Comparison of ENCODE assay signal across 29 mouse cellular contexts in genomic region chr3:37761741-37762140, GRCm38 (mm10).
"Had no signal": no experiment of that assay in that cellular context is flagged by ENCODE, and none has a peak within 500 bp of the region (broad histone marks: within the 10 kb centered on the region; RNA-seq: fewer than 3 reads in every experiment).

No protein-coding gene starts in this region.

- H3K4me2 ChIP-seq: limb, embryonic 12.5 days; limb, embryonic 13.5 days; limb, embryonic 15.5 days; liver, embryonic 13.5 days; liver, embryonic 15.5 days; lung, embryonic 14.5 days; lung, embryonic 15.5 days; midbrain, embryonic 11.5 days; midbrain, embryonic 12.5 days; midbrain, embryonic 13.5 days; midbrain, embryonic 15.5 days had no signal

- H3K27me3 ChIP-seq: limb, embryonic 13.5 days; limb, embryonic 15.5 days; liver, embryonic 12.5 days; liver, embryonic 13.5 days; liver, embryonic 15.5 days; lung, embryonic 15.5 days; megakaryocyte, embryonic 14.5 days; midbrain, embryonic 15.5 days had no signal

- H3K9ac ChIP-seq: limb, embryonic 12.5 days; limb, embryonic 13.5 days; limb, embryonic 15.5 days; liver, embryonic 12.5 days; liver, embryonic 13.5 days; liver, embryonic 15.5 days; liver, postnatal 0 days; lung, embryonic 14.5 days; lung, embryonic 15.5 days; midbrain, embryonic 12.5 days; midbrain, embryonic 13.5 days; midbrain, embryonic 15.5 days had no signal

- H3K36me3 ChIP-seq: limb, embryonic 10.5 days; limb, embryonic 12.5 days; limb, embryonic 13.5 days; limb, embryonic 15.5 days; liver, embryonic 12.5 days; liver, embryonic 13.5 days; liver, embryonic 15.5 days; lung, embryonic 15.5 days; midbrain, embryonic 10.5 days; midbrain, embryonic 12.5 days; midbrain, embryonic 13.5 days; midbrain, embryonic 15.5 days had no signal

- ATAC-seq: liver, embryonic 12.5 days; liver, postnatal 0 days; lung, postnatal 0 days; midbrain, embryonic 13.5 days; midbrain, embryonic 15.5 days; midbrain, embryonic 16.5 days had no signal

- H3K27ac ChIP-seq: left cerebral cortex, adult 2 months; limb, embryonic 10.5 days; limb, embryonic 12.5 days; limb, embryonic 13.5 days; limb, embryonic 15.5 days; liver, embryonic 12.5 days; liver, embryonic 13.5 days; liver, embryonic 15.5 days; lung, embryonic 15.5 days; macrophage; midbrain, embryonic 10.5 days; midbrain, embryonic 12.5 days; midbrain, embryonic 13.5 days; midbrain, embryonic 15.5 days had no signal

- H3K9me3 ChIP-seq: limb, embryonic 15.5 days; liver, embryonic 12.5 days; liver, embryonic 13.5 days; liver, embryonic 15.5 days; lung, embryonic 15.5 days; midbrain, embryonic 10.5 days; midbrain, embryonic 12.5 days; midbrain, embryonic 13.5 days; midbrain, embryonic 15.5 days had no signal

- DNase-seq: left cerebral cortex, postnatal 4 days; liver; liver, embryonic 13.5 days; liver, postnatal 0 days; lung, adult 18-20 months; lung, adult 2 months; lung, embryonic 14.5 days; lung, postnatal 14 days; lung, postnatal 36 days; lung, postnatal 4 days; midbrain, embryonic 14.5 days had no signal

- H3K4me3 ChIP-seq: left cerebral cortex, adult 2 months; limb, embryonic 10.5 days; limb, embryonic 12.5 days; limb, embryonic 13.5 days; limb, embryonic 15.5 days; liver, embryonic 12.5 days; liver, embryonic 13.5 days; liver, embryonic 15.5 days; lung, embryonic 15.5 days; megakaryocyte, embryonic 14.5 days; midbrain, embryonic 10.5 days; midbrain, embryonic 12.5 days; midbrain, embryonic 13.5 days; midbrain, embryonic 15.5 days; myocyte had no signal
